Mouse (Mus musculus) CH12.LX (cell line): ENCODE data around the gene Fscn1.

Experiments used
- CHD2 ChIP-seq: IDR thresholded peaks from 2 replicates; pipeline ENCODE4 v1.6.1; 2011; ENCODE audit warnings: low read length, improper control_type of control experiment
- CTCF ChIP-seq, 2 experiments: IDR thresholded peaks in 1 of 2; conservative IDR thresholded peaks in 1 of 2; 2 replicates each; pipeline ENCODE4 v1.5.1; 2011 to 2012; ENCODE audit warnings: low read depth in 2 of 2, low read length in 2 of 2, improper control_type of control experiment in 1 of 2, inconsistent platforms in 1 of 2, mild to moderate bottlenecking in 1 of 2, moderate library complexity in 1 of 2
- MYC ChIP-seq: IDR thresholded peaks from 2 replicates; pipeline ENCODE4 v1.6.1; 2011; ENCODE audit warnings: low read depth, mild to moderate bottlenecking, improper control_type of control experiment, low read length
- POLR2A ChIP-seq: IDR thresholded peaks from 2 replicates; pipeline ENCODE4 v1.6.1; 2011; ENCODE audit warnings: low read depth, mild to moderate bottlenecking, improper control_type of control experiment, low read length
- RAD21 ChIP-seq: IDR thresholded peaks from 2 replicates; pipeline ENCODE4 v1.6.1; 2011; ENCODE audit warnings: low read depth, mild to moderate bottlenecking, low read length, improper control_type of control experiment, moderate library complexity

DNA sequence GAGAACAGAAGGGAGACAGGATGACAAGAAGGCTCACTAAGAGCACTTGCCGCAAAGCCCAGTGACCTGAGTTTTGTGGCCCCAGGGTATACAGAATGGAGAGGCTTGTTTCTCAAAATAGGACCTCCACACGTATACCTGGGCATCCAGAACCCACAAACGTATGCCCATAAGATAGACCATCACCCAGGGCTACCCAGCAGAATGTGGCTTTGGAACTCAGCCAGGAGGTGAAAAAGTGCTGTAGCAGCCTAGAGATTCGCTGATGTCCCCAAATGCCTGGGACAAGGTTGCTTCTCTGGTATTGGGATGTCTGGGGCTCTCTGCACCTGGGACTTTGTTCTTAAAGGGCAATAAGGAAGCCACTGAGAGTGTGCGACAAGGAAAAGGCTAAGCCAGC, 37.9 kb upstream of the Fscn1 start:
- TF ChIP-seq CTCF (conservative IDR thresholded peaks at IDR 0.05 in 1 of 2, IDR thresholded peaks at IDR 0.05 in 1 of 2; ENCODE audit: low read depth in 2 of 2, low read length in 2 of 2) (no peak), MYC (no peak), POLR2A (no peak), CHD2 (no peak), RAD21 (no peak)
